Mouse (Mus musculus): Measurements from ENCODE around the gene Scp2. TPM values are rescaled to one million over a fixed set of nuclear protein-coding genes. Genes with fewer than 3 reads are reported as not detected.
"Not testable (repeated sequence)": the region's sequence is repeated elsewhere in the genome, so short reads cannot be mapped to it uniquely, and the experiment has no call there.

Scp2 gene
- 100 to 1,000 TPM; 170 to 225 TPM for total RNA-seq (2021)
- long read RNA-seq, experiment 1, transcript Scp2-201 (16 exons, 2,640 nt), result minor isoform, 22 of 323 reads
- long read RNA-seq, experiment 1, transcript Scp2-202 (5 exons, 772 nt), result major isoform, 289 of 323 reads
- long read RNA-seq, experiment 1, partial matches to known transcripts, result 6 of 323 reads
- long read RNA-seq, experiment 1, other reads (novel, unspliced or antisense), result 4 of 323 reads
- long read RNA-seq, experiment 2, transcript Scp2-201 (16 exons, 2,640 nt), result minor isoform, 34 of 294 reads
- long read RNA-seq, experiment 2, transcript Scp2-202 (5 exons, 772 nt), result major isoform, 231 of 294 reads
- long read RNA-seq, experiment 2, partial matches to known transcripts, result 7 of 294 reads
- long read RNA-seq, experiment 2, other reads (novel, unspliced or antisense), result 22 of 294 reads

DNA sequence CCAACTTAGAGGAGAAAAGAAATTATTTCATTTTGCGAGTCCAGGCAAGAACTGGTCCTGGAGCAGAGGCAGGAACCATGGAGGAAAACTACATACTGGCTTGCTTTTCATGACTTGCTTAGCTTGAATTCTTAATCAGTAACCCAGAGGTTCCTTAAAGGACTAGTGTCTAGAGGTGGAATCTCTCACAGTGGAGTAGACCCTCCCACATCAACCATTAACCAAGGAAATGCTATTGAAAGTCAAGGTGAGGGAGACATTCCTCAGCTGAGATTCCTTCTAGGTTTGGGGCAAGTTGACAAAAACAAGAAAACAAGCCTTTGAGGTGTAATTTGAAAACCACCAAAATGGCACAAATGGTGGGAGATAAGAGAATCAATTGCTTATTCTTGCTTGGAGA lies at the start of gene Scp2:
Gene Scp2, minus strand, starts transcription at position 119 of the 400 bp plus-strand sequence.
- no peak for DNase-seq (ENCODE audit: low spot score in 2 of 2)

DNA sequence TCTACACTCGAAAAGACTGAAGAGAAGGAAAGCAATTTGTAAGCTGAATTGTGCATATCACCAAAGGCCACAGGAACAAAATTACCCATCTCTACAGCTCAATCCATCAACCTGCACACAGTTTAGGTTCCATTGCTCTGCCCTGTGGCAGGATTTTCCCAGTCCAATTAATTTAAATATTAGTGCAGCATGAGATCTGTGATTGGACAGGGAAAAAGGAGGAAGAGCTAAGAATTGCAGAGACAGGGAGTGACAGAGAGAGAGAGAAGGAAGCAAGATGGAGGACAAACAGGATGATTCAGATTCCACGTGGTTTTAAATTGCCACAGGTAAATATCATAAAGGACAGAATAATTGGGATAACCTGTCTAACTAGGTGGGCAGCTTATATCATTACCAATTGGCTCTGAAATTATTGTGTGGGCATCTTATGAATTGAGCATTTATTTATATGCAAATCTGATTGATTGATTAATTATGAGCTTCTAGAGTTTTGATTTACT lies 48.1 kb upstream of the Scp2 start:
- DNase-seq (ENCODE audit: low spot score in 2 of 2), result no peak

GRCm38 (mm10) chr4:108182278-108182677 lies 37.5 kb upstream of the Scp2 start:
- DNase-seq (ENCODE audit: low spot score in 2 of 2), result no peak

GRCm38 (mm10) chr4:108168056-108168455 lies 23.3 kb upstream of the Scp2 start:
- no peak for DNase-seq (ENCODE audit: low spot score in 2 of 2)

DNA sequence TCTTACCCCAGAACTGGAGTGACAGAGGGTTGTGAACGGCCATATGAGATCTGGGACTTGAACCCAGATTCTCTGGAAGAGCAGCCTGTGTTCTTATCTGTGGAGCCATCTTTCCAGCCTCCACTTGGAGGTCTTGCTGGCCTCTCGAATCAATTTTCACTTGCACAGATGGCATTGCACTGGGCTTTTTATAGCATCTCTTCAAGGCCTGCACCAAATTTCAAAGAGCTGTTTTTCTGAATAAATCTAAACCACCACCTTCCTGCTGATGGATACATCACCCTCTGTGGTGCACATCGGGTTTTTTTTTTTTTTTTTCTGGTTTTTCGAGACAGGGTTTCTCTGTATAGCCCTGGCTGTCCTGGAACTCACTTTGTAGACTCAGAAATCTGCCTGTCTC lies 22.1 kb upstream of the Scp2 start:
- DNase-seq (ENCODE audit: low spot score in 2 of 2), result no peak

DNA sequence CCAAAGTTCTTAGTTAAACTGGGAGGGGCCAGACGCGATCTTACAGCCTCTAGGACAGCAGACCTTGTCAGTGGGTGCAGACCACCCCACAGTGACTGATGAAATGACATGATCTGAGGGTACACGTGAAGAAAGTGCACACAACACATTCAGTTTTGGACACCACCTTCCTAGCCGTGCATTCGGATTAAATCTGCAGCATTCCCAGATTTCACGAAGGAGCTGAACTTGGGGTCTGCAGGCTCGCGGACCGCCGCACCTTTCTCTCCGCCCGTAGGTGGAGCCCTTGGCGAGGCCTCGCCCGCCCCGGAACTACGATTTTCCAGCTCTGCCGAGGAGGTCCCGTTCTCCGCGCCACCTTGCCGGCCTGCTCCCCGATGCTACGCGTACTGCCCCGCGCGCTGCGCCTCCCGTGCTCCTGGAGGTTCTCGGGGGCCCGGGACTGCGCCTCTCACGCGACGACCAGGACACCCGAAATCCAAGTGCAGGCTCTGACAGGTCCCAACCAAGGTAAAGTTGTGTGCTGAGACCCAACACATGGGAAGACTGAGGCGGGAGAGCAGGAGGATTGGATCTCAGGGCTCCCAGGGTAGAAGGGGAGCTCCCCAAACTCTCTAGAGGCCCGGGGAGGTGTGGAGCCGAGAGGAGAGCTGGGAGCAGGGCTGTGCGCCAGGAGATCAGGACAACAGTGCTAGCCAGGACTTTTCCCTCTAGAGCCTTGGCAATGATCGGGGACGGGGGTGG lies 20.5 kb upstream of the Scp2 start, which contains the start of gene Echdc2:
Gene Echdc2, plus strand, starts transcription at position 286 of the 744 bp plus-strand sequence.
- DNase-seq (ENCODE audit: low spot score in 2 of 2), result peak; percentile 17 to 18

DNA sequence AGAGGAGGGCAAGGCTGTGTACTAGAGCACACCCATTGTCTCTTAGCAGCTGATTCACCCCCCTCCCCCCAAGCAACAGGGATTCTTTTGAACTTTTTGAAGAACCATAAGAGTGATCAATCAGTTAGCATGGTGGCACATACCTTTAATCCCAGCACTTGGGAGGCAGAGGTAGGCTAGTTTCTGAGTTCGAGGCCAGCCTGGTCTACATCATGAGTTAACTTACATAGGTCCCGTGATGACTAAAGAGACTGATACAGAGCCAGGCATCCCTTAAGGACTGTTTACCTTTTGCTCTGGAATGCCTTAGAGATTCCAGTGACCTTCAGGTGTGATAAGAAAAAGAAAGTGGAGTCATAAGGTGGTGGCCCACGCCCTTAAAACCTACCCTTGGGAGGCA lies 18.5 kb upstream of the Scp2 start:
- DNase-seq (ENCODE audit: low spot score in 2 of 2), result no peak

GRCm38 (mm10) chr4:108161936-108162335 lies 17.1 kb upstream of the Scp2 start:
- DNase-seq (ENCODE audit: low spot score in 2 of 2), result no peak

GRCm38 (mm10) chr4:108155141-108155540 lies 10.3 kb upstream of the Scp2 start:
- not testable (repeated sequence) for DNase-seq (ENCODE audit: low spot score in 2 of 2)

DNA sequence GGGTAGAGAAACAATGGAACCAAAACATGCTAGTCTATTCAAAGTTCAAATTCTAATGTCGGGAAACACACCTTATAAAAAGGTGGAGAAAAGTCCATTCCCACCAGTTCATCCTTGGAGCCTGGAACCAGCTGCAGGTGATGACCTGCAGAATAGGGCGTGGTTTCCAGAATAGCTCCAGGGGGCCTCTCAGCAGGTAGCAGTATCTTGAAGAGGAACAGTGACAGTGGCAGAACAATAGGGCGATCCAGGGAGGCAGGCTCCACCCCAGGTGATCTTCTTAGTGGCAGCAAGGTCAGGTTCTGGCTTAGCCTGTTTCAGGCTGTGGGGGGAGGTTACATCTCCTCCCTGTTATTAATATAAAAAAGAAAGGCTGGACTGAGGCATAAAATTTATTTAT lies 756 bp upstream of the Scp2 start:
- not testable (repeated sequence) for DNase-seq (ENCODE audit: low spot score in 2 of 2)

DNA sequence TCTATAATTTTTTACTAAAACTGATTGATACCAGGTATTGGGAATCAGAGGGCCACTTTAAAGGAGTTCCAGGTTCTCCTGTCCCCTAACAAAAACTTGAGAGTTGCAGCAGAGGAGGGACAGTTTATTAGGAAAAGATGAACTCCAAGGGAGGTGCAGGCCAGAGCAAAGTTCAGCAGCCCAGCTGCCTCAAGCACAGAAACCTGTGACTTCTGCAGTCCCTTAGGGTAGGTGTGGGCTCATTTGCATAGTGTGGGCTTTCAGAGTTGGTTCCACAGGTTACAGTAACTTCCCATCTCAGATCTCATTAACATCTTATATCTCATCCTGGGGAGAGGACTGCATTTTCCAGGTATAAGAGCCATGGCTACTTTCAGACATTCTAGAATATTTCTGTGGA lies 1.0 kb downstream of the Scp2 start:
- no peak for DNase-seq (ENCODE audit: low spot score in 2 of 2)

- DNase-seq (ENCODE audit: low spot score in 2 of 2), result not testable (repeated sequence)
Measured at GRCm38 (mm10) chr4:108143178-108143577, 1.6 kb downstream of the Scp2 start.

DNA sequence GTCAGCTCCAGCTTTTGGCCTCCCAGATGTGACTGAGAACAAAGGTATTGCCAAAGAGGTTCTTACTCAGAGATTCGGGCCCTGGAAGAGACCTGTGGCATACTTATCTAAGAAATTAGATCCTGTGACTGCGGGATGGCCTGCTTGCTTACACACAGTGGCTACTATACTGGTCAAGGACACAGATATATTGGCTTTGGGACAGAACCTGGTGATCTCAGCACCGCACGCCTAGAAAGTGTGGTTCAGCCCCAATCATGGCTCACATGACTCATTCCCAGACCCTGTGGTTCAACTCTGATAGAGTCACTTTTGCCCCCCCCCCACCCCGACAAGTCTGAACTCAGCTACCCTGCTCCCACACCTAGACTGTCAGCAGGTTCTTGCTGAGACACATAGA lies 7.9 kb downstream of the Scp2 start:
- no peak for DNase-seq (ENCODE audit: low spot score in 2 of 2)

GRCm38 (mm10) chr4:108130452-108130851 lies 14.3 kb downstream of the Scp2 start:
- no peak for DNase-seq (ENCODE audit: low spot score in 2 of 2)

GRCm38 (mm10) chr4:108128339-108128738 lies 16.5 kb downstream of the Scp2 start:
- DNase-seq (ENCODE audit: low spot score in 2 of 2), result no peak

GRCm38 (mm10) chr4:108127516-108127915 lies 17.3 kb downstream of the Scp2 start:
- DNase-seq (ENCODE audit: low spot score in 2 of 2), result no peak

GRCm38 (mm10) chr4:108126260-108126659 lies 18.5 kb downstream of the Scp2 start:
- DNase-seq (ENCODE audit: low spot score in 2 of 2), result no peak

- no peak for DNase-seq (ENCODE audit: low spot score in 2 of 2)
Measured at GRCm38 (mm10) chr4:108124104-108124503, 20.7 kb downstream of the Scp2 start.

DNA sequence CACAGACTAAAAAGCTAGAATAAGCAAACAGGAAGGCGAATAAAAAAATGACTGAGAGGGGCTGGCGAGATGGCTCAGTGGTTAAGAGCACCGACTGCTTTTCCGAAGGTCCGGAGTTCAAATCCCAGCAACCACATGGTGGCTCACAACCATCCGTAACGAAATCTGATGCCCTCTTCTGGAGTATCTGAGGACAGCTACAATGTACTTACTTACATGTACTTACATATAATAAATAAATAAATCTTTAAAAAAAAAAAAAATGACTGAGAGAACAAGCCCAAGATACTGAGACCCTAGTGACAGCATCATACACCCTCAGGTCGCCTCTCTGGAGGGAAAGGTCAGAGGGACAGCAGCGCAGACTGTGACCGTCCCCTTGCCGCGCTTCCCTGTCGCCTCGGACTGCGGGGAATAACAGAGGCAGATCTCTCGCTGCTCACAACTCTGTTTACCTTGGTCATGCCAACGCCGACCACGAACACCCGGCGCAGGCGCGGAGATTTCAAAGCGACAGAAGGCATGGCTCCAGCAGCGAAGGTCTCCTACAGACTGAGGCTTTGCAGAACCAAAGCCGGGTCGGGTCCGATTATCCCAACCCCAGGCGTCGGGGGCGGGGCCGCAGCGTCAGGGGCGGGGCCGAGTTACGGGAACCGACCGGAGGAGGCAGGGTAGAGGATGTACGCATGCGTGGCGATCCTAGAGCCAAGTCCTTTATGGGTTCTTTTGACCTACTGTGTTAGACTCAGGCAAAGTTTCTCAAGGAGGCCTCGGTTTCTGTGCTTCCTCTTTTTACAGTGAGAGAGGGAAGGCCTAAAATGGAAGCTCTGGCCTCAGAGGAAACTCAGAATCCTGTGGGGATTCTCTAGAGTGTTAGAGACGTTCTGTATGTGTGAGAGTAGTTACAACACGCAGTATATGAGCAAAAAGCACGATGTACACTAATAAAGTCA lies 26.6 kb downstream of the Scp2 start:
- DNase-seq (ENCODE audit: low spot score in 2 of 2), result peak; percentile 85 to 91

- DNase-seq (ENCODE audit: low spot score in 2 of 2), result no peak
Measured at GRCm38 (mm10) chr4:108117488-108117887, 27.3 kb downstream of the Scp2 start.

DNA sequence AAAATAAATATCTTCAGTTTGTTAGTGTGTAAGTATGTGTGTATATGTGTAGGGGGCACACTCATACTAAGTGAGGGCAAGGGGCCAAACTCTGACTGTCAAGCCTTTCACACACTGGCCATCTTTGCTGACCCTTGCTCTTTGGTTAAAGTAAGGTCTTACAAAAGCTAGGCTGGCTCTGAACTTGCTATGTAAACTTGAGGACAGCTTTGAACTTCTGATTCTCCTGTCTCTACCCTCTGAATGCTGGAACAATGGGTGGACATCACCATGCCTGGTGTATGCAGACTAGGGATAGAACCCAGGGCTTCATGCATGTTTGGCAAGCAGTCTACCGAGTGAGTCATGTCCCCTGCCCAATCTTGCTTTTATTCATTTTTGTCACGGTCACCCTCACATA lies 28.3 kb downstream of the Scp2 start:
- DNase-seq (ENCODE audit: low spot score in 2 of 2), result no peak

All from adrenal gland, postnatal 4 days (tissue).